Mouse (Mus musculus) monocyte, adult 59 days (primary cell): ENCODE measurements around the gene Snx13. TPM values are rescaled to one million over a fixed set of nuclear protein-coding genes. Genes with fewer than 3 reads are reported as not detected.

Source experiments
- total RNA-seq, 2 experiments: library from RNA; stranded (reverse); gene quantifications; one replicate each; pipeline ENCODE4 v1.2.4; 2023

The Snx13 gene
- total RNA-seq = 10 to 100 TPM; 40.3 to 42.4 TPM

DNA sequence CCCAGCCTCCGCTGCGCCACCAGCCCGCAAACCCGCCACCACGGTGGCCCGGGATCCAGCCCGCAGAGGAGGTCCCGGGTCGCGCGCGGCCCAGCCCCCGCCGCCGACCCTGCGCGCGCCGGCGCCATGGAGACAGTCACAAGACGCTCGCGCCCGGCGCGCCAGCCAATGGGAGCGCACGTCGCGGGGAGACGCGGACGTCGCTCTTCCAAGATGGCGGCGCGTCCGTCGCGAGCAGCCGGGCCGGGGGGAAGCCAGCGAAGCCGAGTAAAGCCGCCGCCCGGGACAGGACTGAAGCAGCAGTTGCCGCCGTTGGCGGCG, at the start of gene Snx13:
Gene Snx13, plus strand, starts transcription at position 188 of the 321 bp plus-strand sequence.

Other genes starting within 250 kb of the Snx13 start
- gene Hdac9, start 130.1 kb upstream of the Snx13 start, total RNA-seq = 1 to 10 TPM; 7.4 to 8.4 TPM
- gene Prps1l1, start 62.4 kb upstream of the Snx13 start, total RNA-seq = not detected